Mouse (Mus musculus): ENCODE data around the gene Pitx3.
"Not testable (repeated sequence)": the region's sequence is repeated elsewhere in the genome, so short reads cannot be mapped to it uniquely, and the experiment has no call there.

The Pitx3 gene

DNA sequence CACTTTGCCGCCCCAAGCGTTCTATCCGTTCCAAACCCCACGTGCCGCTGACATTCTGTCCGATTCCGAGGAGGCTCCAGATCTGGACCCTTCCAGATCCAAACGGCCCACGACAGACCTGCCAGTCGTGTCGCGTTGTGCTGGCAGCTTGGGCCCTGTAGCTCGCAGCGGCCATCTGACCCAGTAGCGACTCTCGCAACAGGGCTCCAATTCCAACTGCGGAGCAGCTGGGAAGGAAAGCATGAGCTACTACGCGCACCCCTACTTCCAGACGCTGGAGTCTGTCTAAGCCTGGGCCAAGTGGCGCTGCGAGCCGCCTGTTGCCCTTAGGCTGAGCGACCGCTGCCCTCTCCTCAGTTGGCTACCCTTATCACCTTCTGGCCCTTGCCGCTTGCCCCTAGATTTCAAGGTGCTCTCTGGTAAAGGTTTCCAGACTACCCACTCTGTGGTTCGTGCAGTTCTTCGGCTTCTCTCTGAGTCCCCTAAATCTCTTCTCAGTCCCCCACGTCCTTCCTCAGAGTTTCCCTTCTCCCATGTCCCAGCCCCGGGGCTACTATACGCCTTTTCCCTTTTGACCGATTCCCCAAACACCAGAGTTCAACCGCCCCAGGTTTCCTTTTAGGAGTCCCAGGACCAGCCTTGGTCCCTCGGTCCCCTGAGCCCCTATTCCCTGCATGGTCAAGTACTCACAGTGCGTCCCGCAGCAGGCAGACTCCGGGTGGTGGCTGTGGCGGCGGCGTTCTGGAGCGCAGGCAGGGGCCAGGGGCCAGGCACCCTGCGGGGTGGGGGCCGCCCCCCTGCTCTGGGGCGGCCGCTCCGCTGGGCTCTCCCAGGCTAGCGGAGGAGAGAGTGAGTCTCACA lies at the start of gene Pitx3:
Gene Pitx3 (minus strand): TSS at position 816 of the 861 bp plus-strand sequence.
- no peak for DNase-seq (ENCODE audit: low spot score in 2 of 2)

DNA sequence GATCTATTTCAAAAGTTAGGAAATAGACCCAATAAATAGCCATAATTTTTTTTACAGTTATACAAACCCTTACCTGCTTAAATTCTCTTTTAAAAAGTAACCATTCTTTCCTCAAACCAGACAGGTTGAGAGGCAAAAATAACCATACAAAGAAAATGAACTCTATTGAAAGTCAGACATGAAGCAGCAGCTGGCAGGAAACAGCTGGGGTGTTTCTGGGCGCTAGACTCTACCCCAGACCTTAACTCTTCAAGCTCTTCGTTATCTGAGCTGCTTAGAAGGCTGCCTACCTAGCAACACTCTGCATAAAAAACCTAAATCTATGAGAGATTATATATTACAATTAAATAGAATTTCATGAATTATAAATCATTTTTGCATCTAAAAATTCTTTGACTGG lies 39.1 kb upstream of the Pitx3 start:
- no peak for DNase-seq (ENCODE audit: low spot score in 2 of 2)

DNA sequence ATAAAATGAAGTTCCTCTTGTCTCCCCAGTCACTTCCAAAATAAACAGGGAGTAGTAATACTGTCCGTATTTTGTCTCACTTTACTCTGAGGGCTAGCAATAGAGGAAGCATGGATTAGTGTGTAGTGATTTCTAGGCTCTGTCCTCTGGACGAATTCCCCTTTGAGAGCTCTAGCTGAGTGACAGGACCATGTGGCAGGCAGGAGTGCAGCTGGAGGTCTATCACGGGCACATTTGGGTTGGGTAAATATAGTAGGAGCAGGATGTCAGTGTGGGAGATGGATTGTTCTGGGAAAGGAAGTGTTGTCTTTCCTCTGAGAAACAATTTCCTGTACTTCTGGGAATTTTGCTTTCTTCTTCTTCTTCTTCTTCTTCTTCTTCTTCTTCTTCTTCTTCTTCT lies 38.5 kb upstream of the Pitx3 start:
- DNase-seq (ENCODE audit: low spot score in 2 of 2) = peak in 1 of 2 experiments; percentile 12

DNA sequence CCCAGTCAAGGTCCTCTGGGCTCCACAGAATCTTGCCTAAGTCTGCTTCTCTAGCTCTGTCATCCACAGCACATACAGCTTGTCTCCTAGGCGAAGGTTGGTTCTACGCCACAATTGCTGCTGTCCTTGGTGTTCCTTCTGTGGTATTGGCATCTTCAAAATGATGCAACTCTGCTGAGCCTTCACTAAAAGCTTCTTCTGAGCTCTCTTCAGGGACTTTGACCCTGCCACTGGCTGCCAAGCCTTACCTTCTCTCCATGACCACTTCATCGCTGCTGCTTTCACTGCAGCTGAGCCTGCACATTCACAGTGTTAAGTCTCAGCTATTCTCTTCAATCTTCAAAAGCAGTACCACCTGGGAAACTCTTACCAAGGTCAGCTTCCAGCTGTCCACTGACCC lies 34.1 kb upstream of the Pitx3 start:
- DNase-seq (ENCODE audit: low spot score in 2 of 2) = no peak

DNA sequence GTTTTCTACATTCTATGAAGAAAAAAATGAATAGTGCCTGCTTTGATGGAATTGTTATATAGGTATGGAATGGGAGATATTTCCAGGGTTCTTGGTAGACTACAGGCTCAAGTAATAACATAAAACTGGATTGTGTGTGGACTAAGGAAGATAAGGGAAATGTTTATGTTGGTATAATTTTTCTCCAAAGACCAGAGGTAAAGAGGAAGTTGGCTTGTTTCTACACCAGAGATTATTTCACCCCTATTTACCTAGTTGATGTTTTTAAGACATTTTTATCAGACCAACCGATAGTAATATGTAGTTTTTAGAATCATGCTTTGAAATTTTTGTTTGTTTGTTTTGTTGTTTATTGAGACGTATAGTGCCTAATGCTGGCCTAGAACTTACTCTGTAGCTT lies 32.1 kb upstream of the Pitx3 start:
- no peak for DNase-seq (ENCODE audit: low spot score in 2 of 2)

DNA sequence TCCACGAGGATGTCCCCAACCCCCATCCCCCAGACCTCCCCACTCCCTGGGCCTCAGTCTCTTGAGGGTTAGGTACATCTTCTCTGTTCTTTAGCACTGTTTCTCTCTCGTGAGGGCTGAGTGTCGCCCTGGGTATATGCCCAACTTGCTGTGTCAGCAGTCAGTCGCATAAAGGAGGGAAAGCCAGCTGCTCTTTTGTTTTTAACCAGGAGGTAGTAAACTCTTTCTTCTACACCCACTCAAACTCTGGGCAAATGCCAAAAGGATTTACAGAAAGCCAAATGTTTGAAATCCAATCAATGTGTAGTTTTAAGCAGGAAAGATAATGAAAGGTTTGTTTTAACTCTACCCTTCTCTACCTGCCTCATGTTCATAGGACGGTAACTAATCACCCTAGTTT lies 28.9 kb upstream of the Pitx3 start:
- DNase-seq (ENCODE audit: low spot score in 2 of 2) = no peak

DNA sequence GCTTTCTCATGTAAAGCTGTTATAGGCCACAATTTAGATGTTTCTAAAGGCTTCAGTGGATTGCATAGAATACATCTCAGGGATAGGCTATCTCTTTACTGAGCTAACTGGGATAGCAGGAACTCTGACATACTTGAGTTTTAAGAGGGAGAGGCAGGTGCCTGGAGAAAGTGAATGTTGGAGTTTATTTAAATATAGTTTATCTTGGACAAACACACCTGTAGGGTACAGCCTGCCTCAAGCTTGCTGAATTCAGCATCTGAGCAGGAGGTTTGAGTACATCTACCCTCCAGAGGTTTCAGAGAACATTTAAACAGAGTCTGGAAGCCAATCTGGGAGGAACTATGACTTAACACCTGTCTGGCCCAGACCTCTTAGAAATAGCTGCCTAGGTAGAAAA lies 27.0 kb upstream of the Pitx3 start:
- no peak for DNase-seq (ENCODE audit: low spot score in 2 of 2)

DNA sequence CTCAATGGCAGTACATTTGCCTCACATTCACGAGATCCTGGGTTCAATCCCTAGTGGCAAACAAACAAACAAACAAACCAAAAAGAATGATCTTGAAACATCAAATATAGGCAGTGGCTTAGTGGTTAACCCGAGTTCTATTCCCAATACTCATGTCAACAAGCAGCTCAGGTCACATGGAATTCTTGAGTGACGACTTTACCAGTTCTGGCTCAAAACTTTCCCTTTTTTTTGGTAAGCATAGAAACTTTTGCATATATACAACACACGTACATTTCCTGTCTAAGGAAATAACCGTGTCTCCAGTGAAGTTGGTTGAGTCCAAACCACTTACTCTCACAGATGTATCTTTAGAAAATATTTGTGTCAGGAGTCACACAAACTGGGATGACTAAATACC lies 24.4 kb upstream of the Pitx3 start:
- no peak for DNase-seq (ENCODE audit: low spot score in 2 of 2)

DNA sequence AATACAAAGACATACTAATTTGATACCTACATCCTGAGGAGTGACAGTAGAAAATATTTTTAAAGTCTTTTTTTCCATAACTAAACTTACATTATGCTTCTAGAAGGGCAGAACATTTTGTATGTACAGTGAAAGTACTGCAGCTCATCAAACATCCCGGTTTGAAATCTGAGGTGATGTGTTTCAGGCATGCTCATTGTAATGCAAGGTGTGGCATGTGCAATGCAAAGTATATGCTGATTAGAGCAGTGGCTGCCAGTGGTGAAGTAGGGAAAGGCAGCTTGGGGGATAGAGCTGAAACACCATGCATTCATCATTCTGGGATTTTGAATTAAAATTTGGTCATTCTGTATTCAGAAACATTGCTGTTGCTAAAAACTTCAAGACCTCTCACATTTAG lies 21.8 kb upstream of the Pitx3 start:
- DNase-seq (ENCODE audit: low spot score in 2 of 2) = no peak

DNA sequence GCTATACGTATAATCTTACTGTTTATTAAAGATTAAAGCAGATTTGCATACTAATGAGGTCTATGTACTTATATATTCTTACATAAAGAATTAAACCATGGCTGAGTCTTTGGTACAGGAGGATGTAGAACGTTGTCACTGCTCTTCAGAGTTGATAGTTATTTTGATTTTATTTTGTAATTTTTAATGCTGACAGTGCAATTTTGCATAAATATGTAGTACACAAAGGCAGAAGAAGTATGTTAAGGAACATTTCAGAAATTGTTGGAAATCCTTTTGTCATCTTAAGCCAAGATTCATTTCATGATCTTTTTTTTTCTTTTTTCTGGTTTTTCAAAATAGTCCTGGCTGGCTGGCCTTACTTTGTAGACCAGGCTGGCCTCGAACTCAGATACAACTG lies 21.3 kb upstream of the Pitx3 start:
- DNase-seq (ENCODE audit: low spot score in 2 of 2) = no peak

DNA sequence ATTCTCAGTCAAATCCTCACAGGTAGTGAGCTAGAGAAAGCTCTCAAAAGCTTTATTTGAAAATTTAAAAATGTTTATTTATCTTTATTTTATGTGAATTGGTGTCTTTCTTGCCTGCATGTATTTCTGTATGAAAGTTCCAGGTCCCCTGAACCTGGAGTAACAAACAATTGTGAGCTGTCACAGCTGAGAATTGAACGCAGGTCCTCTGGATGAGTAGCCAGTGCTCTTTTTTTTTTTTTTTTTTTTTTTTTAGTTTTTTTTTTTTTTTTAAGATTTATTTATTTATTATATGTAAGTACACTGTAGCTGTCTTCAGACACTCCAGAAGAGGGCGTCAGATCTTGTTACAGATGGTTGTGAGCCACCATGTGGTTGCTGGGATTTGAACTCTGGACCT lies 19.0 kb upstream of the Pitx3 start:
- not testable (repeated sequence) for DNase-seq (ENCODE audit: low spot score in 2 of 2)

DNA sequence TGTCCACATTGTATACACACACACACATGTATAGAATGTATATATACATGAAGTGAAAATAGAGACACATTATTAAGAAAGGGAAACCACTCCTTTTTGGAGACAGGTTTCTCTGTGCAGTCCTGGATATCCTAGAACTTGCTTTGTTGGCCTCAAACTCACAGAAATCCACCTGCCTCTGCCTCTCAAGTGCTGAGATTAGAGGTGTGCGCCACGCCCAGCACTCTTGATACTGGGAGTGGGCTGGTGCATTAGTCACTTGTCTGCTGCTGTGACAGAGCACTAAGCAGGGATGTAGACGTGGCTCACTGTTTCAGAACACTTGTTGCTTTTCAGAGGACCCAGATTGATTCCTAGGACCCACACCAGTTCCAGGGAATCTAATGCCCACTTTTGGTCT lies 17.8 kb upstream of the Pitx3 start:
- DNase-seq (ENCODE audit: low spot score in 2 of 2) = no peak

DNA sequence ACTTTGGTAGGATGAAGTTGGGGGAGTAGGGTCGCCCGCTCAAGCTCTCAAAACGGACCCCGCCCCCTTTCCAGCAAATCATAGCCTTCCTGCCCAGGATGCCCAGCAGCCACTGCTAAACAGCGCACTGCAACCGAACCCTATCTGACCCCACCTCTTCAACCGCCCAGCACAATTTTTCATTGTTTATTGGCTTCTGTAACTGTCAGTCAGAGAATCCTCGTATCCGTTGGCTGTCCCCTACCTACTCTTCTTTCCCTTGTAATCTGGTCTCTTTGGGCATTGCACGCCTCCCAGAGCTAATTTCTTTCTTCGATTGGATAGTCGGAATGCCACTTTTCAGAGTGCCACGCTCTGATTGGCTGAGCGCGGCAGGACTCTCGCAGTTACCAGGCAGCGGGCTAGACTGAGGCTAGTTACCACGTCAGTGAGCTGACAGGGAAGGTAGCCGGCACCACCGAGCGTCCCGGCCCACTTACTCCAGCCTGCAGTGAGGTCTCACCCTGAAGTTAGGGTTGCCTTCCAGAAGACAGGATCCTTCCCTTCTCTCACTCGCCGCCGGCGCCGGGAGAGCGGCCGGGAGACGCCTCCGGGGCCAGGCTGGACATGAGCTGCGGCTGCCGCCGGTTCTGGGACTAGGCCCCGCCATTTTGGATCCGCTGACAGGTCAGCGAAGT lies 4.1 kb upstream of the Pitx3 start, which contains the start of gene Gbf1:
Gene Gbf1 (plus strand): TSS at position 383 of the 677 bp plus-strand sequence.
- DNase-seq (ENCODE audit: low spot score in 2 of 2) = peak; percentile 92 to 97

DNA sequence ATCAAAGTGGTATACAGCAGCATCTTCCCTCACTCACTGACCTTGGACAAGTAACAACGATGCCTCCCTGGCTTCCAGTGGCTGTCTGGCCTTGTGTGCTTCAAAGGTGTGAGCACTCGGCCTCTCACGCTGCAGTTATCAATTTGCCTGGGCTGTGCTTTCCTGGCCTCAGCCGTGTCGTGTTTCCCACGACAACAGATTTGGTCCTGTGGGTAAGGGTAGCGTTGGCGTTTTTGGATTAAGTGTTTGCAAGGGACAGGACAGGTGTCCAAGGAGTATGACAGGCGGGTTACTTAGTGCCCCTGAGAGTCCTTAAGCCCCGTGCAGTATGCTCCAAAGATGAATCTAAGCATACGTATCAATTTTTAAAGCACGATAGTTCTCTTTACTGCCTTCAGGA lies 965 bp upstream of the Pitx3 start:
- DNase-seq (ENCODE audit: low spot score in 2 of 2) = no peak

DNA sequence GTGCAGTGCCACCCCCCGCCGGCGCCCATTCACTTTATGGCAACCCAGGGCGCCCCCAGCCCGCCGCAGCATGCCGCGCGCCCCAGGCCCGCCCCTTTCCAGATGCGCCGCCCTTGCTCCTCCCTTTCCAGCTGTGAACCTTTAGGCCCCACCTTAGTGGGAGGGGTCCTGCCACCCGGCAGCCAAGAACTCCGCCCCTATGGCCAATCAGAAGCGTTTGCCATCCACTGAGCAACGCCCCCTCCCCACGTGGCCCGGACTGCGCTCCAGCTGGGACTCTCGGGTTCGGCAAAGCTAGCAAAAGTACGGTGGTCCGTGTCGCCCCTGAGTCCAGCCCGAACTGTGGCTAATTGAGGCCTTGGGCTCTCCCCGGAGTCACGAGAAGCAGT lies 240 bp upstream of the Pitx3 start:
- peak; percentile 57 to 74 for DNase-seq (ENCODE audit: low spot score in 2 of 2)

DNA sequence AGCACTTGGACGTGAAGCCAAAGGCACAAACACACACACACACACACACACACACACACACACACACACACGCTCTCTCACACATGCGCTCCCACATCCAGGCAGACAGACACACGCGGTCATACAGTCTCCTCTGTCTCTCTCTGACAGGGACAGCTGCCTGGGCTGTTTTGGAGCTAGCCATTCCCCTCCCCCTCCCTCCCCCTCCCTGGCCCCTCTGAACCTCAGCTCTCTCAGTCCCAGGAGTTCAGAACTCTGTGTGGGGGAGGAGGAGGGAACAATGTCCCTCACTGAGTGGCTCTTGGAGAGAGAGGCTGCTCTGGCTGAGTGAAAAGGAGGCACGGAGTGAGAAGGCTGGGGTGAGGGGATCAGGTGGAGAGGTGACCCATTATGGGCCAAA lies 7.0 kb downstream of the Pitx3 start:
- no peak for DNase-seq (ENCODE audit: low spot score in 2 of 2)

DNA sequence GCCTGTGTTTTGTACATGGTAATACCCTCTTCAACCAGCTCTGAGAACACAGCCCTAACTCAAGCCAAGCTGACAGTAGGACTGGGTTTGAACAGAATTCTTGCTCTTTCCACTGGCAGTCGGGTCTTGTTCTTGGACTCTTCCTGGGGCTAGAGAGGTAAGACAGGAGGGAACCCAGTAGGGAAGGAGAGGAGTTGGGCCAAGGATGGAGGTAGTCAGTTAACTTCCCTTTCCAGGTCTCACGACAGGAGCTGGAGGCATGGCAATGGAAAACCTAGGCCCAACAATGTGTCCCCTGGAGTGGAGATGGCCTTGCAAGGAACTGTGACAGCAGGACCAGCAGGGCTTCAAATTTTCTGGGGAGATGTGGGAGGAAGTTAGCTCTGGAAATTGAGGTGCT lies 7.8 kb downstream of the Pitx3 start:
- no peak for DNase-seq (ENCODE audit: low spot score in 2 of 2)

DNA sequence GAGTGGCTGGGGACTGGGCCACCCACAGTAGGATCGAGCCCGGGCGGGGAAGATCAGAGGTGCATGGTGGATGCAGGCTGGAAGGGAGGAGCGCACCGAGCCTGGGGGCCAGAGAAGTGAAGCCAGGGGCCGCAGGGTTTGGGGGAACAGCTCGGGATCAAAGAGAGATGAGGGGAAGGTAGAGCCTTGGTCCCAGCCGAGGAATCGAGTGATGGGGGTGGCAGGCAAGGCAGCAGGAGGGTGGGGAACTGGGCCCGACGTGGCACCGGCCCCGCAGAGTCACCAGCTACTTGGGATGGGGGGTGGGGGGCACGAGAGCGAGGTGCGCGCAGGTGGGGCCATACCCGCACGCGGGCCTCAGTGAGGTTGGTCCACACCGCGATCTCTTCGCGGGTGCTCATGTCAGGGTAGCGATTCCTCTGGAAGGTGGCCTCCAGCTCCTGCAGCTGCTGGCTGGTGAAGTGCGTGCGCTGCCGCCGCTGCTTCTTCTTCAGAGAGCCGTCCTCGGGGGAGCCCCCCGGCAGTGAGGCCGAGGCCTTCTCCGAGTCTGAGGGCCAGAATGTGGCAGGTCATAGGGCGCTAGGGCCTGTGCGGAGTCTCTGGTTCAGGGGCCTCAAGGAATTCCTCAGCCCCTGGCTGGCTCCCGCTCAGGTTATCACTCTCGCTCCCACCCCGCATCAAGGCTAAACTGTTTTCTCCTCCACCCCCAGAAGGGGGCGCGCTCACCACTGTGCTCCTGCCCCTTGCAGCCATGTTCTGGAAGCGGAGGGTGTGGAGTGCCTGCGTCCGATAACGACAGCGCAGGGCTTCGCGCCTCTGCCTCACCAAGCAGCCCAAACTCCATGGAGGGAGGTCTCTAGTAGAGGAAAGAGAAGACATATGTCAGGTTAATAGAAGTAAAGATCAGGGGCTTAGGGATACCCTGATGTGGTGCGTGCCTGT lies 11.2 kb downstream of the Pitx3 start:
- DNase-seq (ENCODE audit: low spot score in 2 of 2) = peak; percentile 15 to 53

DNA sequence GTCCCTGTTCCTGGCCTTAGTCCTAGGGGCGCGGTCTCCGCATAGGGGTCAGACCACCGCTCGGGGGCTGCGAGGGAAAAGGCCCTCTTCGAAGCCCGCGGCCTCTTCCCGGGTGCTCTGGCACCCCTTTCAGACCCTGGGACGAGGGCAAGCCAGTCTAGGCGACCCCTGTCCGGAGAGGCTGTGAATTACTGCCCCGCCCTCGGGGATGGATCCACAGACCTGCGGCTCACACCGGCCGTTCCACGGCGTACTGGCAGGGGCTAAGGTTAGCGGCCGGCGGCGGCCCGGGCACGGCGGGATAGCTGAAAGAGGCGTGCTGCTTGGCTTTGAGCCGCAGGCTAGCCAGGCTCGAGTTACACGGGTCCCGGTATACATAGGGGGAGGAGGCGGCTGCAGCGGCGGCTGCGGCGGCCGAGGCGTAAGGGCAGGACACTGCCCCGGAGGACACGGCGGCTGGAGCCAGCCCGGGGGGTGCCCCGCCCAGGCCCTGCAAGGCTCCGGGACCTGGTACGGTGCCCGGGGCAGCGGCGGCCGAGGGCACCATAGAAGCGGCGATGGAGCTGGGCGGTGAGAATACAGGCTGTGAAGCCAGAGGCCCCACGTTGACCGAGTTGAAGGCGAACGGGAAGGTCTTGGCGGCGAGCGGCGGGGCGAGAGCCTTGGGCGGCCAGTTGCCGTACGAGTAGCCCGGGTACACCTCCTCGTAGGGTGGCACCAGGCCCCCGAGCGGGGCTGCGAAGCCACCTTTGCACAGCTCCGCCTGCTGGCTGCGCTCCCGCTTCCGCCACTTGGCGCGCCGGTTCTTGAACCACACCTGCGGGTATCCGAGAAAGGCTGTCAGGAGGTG lies 12.1 kb downstream of the Pitx3 start:
- peak in 1 of 2 experiments; percentile 22 for DNase-seq (ENCODE audit: low spot score in 2 of 2)

DNA sequence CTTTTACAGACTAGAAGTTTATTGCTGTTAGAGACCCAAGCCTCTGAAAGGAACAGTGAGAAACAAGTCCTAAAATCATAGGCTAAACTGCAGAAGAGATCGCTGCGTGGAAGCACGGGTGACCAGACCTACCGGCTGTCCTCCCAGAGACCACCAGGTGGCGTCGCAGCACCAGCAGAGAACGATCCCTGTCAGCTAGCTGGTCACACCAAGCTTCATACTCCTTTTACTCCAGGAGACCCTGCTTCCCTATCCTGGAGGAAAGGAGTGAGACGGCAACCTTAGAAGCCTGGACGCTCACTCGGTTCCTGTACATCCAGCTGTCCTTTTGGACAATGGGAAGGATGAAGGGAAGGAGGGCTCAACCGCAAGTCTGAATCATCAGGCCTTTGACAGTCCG lies 12.8 kb downstream of the Pitx3 start:
- peak; percentile 70 to 87 for DNase-seq (ENCODE audit: low spot score in 2 of 2)

DNA sequence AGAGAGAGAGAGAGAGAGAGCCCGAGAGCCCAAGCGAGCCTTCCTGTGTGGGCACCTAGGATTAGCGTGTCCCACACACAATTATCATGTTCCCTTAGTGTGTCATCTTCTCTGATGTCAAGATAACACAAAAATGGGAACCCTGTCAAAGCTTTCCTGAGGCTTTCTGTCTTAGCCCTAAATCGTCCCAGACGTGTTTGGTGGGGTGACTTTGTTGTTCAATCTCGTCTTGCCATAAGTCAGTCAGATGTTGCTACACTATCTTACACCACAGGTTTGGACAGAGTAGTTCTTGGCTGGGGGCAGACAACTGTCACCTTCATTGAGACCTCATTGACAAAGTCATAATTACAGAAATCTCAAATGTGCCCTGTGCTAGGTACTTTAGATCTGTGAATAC lies 15.5 kb downstream of the Pitx3 start:
- no peak for DNase-seq (ENCODE audit: low spot score in 2 of 2)
